Mouse (Mus musculus): ENCODE data around the gene Mbip. TPM values are rescaled to one million over a fixed set of nuclear protein-coding genes. Genes with fewer than 3 reads are reported as not detected.

The Mbip gene
- total and polyA plus RNA-seq, 3 experiments = 28.3 to 82.7 (median 47.6) TPM

- no peak overlapping the region for H3K4me2 ChIP-seq (ENCODE audit: insufficient read depth, low read depth, poor library complexity, severe bottlenecking)
- no peak overlapping the region for H3K27ac ChIP-seq (ENCODE audit: insufficient read depth, low read depth)
- TF ChIP-seq ETS1 (conservative IDR thresholded peaks at IDR 0.05; ENCODE audit: low read depth, low read length) (no peak), ZNF384 (IDR thresholded peaks at IDR 0.05; ENCODE audit: low read depth, low read length) (no peak), CTCF (conservative IDR thresholded peaks at IDR 0.05 in 1 of 2, IDR thresholded peaks at IDR 0.05 in 1 of 2; ENCODE audit: low read depth in 2 of 2, low read length in 2 of 2) (no peak), MAZ (IDR thresholded peaks at IDR 0.05; ENCODE audit: low read depth, low read length) (no peak), POLR2A (IDR thresholded peaks at IDR 0.05; ENCODE audit: low read depth, low read length) (no peak), MEF2A (IDR thresholded peaks at IDR 0.05; ENCODE audit: borderline replicate concordance, low read depth, low read length) (no peak), NRF1 (IDR thresholded peaks at IDR 0.05; ENCODE audit: low read depth, low read length) (no peak), RCOR1 (conservative IDR thresholded peaks at IDR 0.05; ENCODE audit: low read depth, low read length) (no peak), CHD1 (IDR thresholded peaks at IDR 0.05; ENCODE audit: low read depth, low read length) (no peak), MAX (IDR thresholded peaks at IDR 0.05; ENCODE audit: low read length) (no peak), IRF4 (IDR thresholded peaks at IDR 0.05; ENCODE audit: low read depth, low read length) (no peak), E2F4 (IDR thresholded peaks at IDR 0.05; ENCODE audit: insufficient replicate concordance, low read depth, low read length) (no peak), ZMIZ1 (IDR thresholded peaks at IDR 0.05; ENCODE audit: low read depth, low read length) (no peak), JUN (IDR thresholded peaks at IDR 0.05; ENCODE audit: insufficient read depth, low read depth, low read length) (no peak), KAT2A (IDR thresholded peaks at IDR 0.05; ENCODE audit: insufficient replicate concordance, low read length) (no peak), USF2 (conservative IDR thresholded peaks at IDR 0.05; ENCODE audit: low read depth, low read length) (no peak), GABPA (IDR thresholded peaks at IDR 0.05; ENCODE audit: insufficient replicate concordance, low read depth, low read length) (no peak), MXI1 (IDR thresholded peaks at IDR 0.05; ENCODE audit: low read depth, low read length) (no peak)
Observed at GRCm38 (mm10) chr12:56297921-56298830, 47.5 kb downstream of the Mbip start.

GRCm38 (mm10) chr12:56297099-56297498, 48.6 kb downstream of the Mbip start:
- Histone ChIP-seq H3K79me2 (replicated peaks; ENCODE audit: control insufficient read depth, extremely low read depth, insufficient read depth, poor library complexity, severe bottlenecking) (no peaks in the 10 kb centered on the region), H3K9me3 (replicated peaks; ENCODE audit: low read length) (no peaks in the 10 kb centered on the region), H3K27ac (ENCODE audit: insufficient read depth, low read depth) (no peak overlapping the region), H3K4me3 (replicated peaks in 1 of 3; ENCODE audit: low read depth in 2 of 3, low read length in 2 of 3, poor library complexity in 1 of 3) (no peak overlapping the region), H3K4me1 (ENCODE audit: control insufficient read depth in 1 of 2, insufficient read depth in 2 of 2) (peaks cover 0 to 7% of the 10 kb centered on the region in 2 experiments; a peak in 1 of 4 replicates), H3K36me3 (replicated peaks in 1 of 2; ENCODE audit: control insufficient read depth in 1 of 2, insufficient read depth in 1 of 2, low read length in 1 of 2) (no peaks in the 10 kb centered on the region), H3K4me2 (ENCODE audit: insufficient read depth, low read depth, poor library complexity, severe bottlenecking) (no peak overlapping the region), H3K27me3 (replicated peaks) (no peaks in the 10 kb centered on the region), H3K9ac (ENCODE audit: insufficient read depth, low read depth) (no peak overlapping the region)
- dilution Hi-C loops (cut with MboI; ENCODE audit: extremely low pct_ligation_motif_present, extremely low pct_unique_long_range_greater_than_20kb, low sequenced_read_pairs) = no loop called here
- in situ Hi-C loops (cut with MboI; ENCODE audit: low pct_ligation_motif_present, low pct_unique_long_range_greater_than_20kb, low sequenced_read_pairs) = no loop called here
- no peak for TF ChIP-seq MAX (IDR thresholded peaks at IDR 0.05; ENCODE audit: low read length)
- no peak for TF ChIP-seq SIN3A (IDR thresholded peaks at IDR 0.05; ENCODE audit: low read length)
- no peak for TF ChIP-seq JUN (IDR thresholded peaks at IDR 0.05; ENCODE audit: insufficient read depth, low read depth, low read length)
- TF ChIP-seq KAT2A (IDR thresholded peaks at IDR 0.05; ENCODE audit: insufficient replicate concordance, low read length) = no peak
- TF ChIP-seq ELF1 (IDR thresholded peaks at IDR 0.05; ENCODE audit: low read depth, low read length) = no peak
- TF ChIP-seq USF1 (IDR thresholded peaks at IDR 0.05; ENCODE audit: low read depth, low read length) = no peak
- no peak for TF ChIP-seq PAX5 (IDR thresholded peaks at IDR 0.05; ENCODE audit: low read length)
- no peak for TF ChIP-seq E2F4 (IDR thresholded peaks at IDR 0.05; ENCODE audit: insufficient replicate concordance, low read depth, low read length)
- TF ChIP-seq NRF1 (IDR thresholded peaks at IDR 0.05; ENCODE audit: low read depth, low read length) = no peak
- no peak for TF ChIP-seq HCFC1 (IDR thresholded peaks at IDR 0.05; ENCODE audit: low read depth, low read length)
- no peak for TF ChIP-seq ZC3H11A (IDR thresholded peaks at IDR 0.05; ENCODE audit: low read depth, low read length)
- no peak for TF ChIP-seq MXI1 (IDR thresholded peaks at IDR 0.05; ENCODE audit: low read depth, low read length)
- no peak for TF ChIP-seq GABPA (IDR thresholded peaks at IDR 0.05; ENCODE audit: insufficient replicate concordance, low read depth, low read length)
- TF ChIP-seq JUND (conservative IDR thresholded peaks at IDR 0.05; ENCODE audit: low read depth, low read length) = no peak
- no peak for DNase-seq (ENCODE audit: extremely low read depth)

More at GRCm38 (mm10) chr12:56297921-56298830, 47.5 kb downstream of the Mbip start:
- no peaks in the 10 kb centered on the region for H3K79me2 ChIP-seq (replicated peaks; ENCODE audit: control insufficient read depth, extremely low read depth, insufficient read depth, poor library complexity, severe bottlenecking)
- no peak overlapping the region for H3K9ac ChIP-seq (ENCODE audit: insufficient read depth, low read depth)
- H3K9me3 ChIP-seq (replicated peaks; ENCODE audit: low read length) = no peaks in the 10 kb centered on the region
- peaks cover 3 to 10% of the 10 kb centered on the region in 2 experiments; a peak in 3 of 4 replicates for H3K4me1 ChIP-seq (ENCODE audit: control insufficient read depth in 1 of 2, insufficient read depth in 2 of 2)
- dilution Hi-C loops (cut with MboI; ENCODE audit: extremely low pct_ligation_motif_present, extremely low pct_unique_long_range_greater_than_20kb, low sequenced_read_pairs) = no loop called here
- no peak for DNase-seq (ENCODE audit: extremely low read depth)
- in situ Hi-C loops (cut with MboI; ENCODE audit: low pct_ligation_motif_present, low pct_unique_long_range_greater_than_20kb, low sequenced_read_pairs) = no loop called here
- H3K27me3 ChIP-seq (replicated peaks) = no peaks in the 10 kb centered on the region
- H3K36me3 ChIP-seq (replicated peaks in 1 of 2; ENCODE audit: control insufficient read depth in 1 of 2, insufficient read depth in 1 of 2, low read length in 1 of 2) = no peaks in the 10 kb centered on the region
- no peak overlapping the region for H3K4me3 ChIP-seq (replicated peaks in 1 of 3; ENCODE audit: low read depth in 2 of 3, low read length in 2 of 3, poor library complexity in 1 of 3)

Data from CH12.LX (cell line).